Mouse (Mus musculus) thymus, adult 2 months (tissue): ENCODE data around the gene Gm28035. TPM values are rescaled to one million over a fixed set of nuclear protein-coding genes. Genes with fewer than 3 reads are reported as not detected.

Experiments
- DNase-seq: peaks from one replicate; pipeline ENCODE4 v3.0.0; 2021
- H3K27ac ChIP-seq: fragments of 200-500 bp; 2 replicates; pipeline ENCODE4 v1.5.1; 2012; ENCODE audit warnings: low read length, control low read depth; ENCODE audit not compliant: control insufficient read depth, insufficient read depth
- H3K27me3 ChIP-seq: fragments of 200-500 bp; 2 replicates; pipeline ENCODE4 v1.6.1; 2012; ENCODE audit warnings: mild to moderate bottlenecking, low read length, moderate library complexity, mixed read lengths; ENCODE audit not compliant: control insufficient read depth, insufficient read depth
- H3K36me3 ChIP-seq: fragments of 200-500 bp; 2 replicates; pipeline ENCODE4 v1.6.1; 2012; ENCODE audit warnings: mild to moderate bottlenecking, low read length, moderate library complexity; ENCODE audit not compliant: control insufficient read depth, insufficient read depth
- H3K4me1 ChIP-seq: fragments of 200-500 bp; replicated peaks from 2 replicates; pipeline ENCODE4 v1.6.1; 2012; ENCODE audit warnings: low read length; ENCODE audit not compliant: control insufficient read depth, insufficient read depth
- H3K4me3 ChIP-seq: fragments of 200-500 bp; 2 replicates; pipeline ENCODE4 v1.5.1; 2012; ENCODE audit warnings: mild to moderate bottlenecking, low read length, control low read depth, moderate library complexity; ENCODE audit not compliant: control insufficient read depth, insufficient read depth
- CTCF ChIP-seq: fragments of 200-500 bp; IDR thresholded peaks from 2 replicates; pipeline ENCODE4 v1.5.1; 2012; ENCODE audit warnings: mild to moderate bottlenecking, control low read depth, low read length, moderate library complexity, borderline replicate concordance; ENCODE audit not compliant: control insufficient read depth, poor library complexity, insufficient read depth; ENCODE audit errors: extremely low read depth
- POLR2A ChIP-seq: fragments of 200-500 bp; IDR thresholded peaks from 2 replicates; pipeline ENCODE4 v1.6.1; 2012; ENCODE audit warnings: mild to moderate bottlenecking, low read length, control low read depth, moderate library complexity; ENCODE audit not compliant: control insufficient read depth, poor library complexity, insufficient read depth; ENCODE audit errors: extremely low read depth
- WGBS: fragments of 180-500 bp; shearing (Covaris S2); methylation state at CpG from one replicate; pipeline ENCODE4 v1.1.7; 2018; 5-methylcytosine and 5-hydroxymethylcytosine counted together
- polyA plus RNA-seq: library from polyadenylated mRNA; depleted of rRNA; stranded (reverse); fragments of >200 nt; gene quantifications from 2 replicates; pipeline ENCODE4 v1.2.3, GENCODE M21; 2012

Gene Gm28035
- polyA plus RNA-seq, 1 experiment: 15.5 TPM

DNA sequence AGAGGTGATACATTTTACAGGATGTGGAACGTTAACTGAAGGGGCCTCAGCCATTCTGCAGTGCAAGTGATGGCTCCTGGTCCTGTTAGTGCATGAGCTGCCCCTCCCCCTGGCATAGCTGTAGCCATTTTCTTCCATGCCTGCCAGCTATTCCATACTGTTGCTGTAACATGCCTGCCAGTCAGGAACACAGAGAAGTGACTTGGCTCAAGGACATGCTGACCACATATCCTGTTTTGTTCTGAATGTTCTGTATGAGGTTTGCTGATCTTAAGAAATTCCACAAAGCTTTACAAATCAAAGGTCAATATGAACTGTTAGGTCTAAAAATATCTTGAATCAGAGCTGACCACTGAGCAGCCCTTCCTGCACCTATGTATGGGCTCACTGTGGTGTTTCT is 27.4 kb upstream of the Gm28035 start:
- Histone ChIP-seq H3K27ac (no peak overlapping the region), H3K4me3 (no peak overlapping the region)
- no peak for DNase-seq

DNA sequence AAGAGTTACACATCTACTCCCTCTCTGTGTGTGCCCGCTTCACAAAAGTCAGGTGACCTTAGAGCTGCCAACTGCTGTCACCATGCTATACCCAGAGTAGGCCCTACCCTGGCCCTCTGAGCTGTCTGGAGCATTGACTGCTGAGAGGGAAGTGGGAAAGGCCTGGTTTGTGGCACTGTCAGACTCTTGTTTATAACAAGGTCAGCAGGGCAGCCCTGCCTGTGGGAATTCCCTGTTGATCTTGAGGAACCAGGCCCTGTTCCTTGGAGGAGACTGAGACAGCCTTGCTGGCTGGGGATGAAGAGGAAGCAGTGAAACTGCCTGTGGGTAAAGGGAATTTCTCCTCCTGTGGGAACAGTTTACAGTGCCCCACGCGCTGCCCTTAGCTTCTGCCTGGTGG is 25.6 kb upstream of the Gm28035 start:
- Histone ChIP-seq H3K4me1 (no peaks in the 10 kb centered on the region), H3K27me3 (no peaks in the 10 kb centered on the region), H3K36me3 (no peaks in the 10 kb centered on the region), H3K4me3 (no peak overlapping the region), H3K27ac (no peak overlapping the region)
- 94% methylated on average over 3 of the region's 3 CpGs for WGBS
- no peak for DNase-seq
- no peak for TF ChIP-seq POLR2A
- TF ChIP-seq CTCF: no peak

More for the DNA sequence above, 27.4 kb upstream of the Gm28035 start:
- no peaks in the 10 kb centered on the region for H3K36me3 ChIP-seq
- 81% methylated on average over 1 of the region's 1 CpGs for WGBS
- no peaks in the 10 kb centered on the region for H3K4me1 ChIP-seq
- no peaks in the 10 kb centered on the region for H3K27me3 ChIP-seq
- TF ChIP-seq POLR2A (no peak), CTCF (no peak)

GRCm38 (mm10) chr2:30215493-30215892 is 24.9 kb upstream of the Gm28035 start:
- H3K27me3 ChIP-seq: no peaks in the 10 kb centered on the region
- no peaks in the 10 kb centered on the region for H3K36me3 ChIP-seq
- no peak overlapping the region for H3K27ac ChIP-seq
- no peak for DNase-seq
- no peak for TF ChIP-seq POLR2A
- H3K4me1 ChIP-seq: no peaks in the 10 kb centered on the region
- no peak overlapping the region for H3K4me3 ChIP-seq
- WGBS: 96% methylated on average over 6 of the region's 6 CpGs

GRCm38 (mm10) chr2:30216293-30216692 is 24.1 kb upstream of the Gm28035 start:
- H3K4me3 ChIP-seq: no peak overlapping the region
- H3K4me1 ChIP-seq: no peaks in the 10 kb centered on the region
- TF ChIP-seq CTCF (no peak), POLR2A (no peak)
- DNase-seq: no peak
- H3K36me3 ChIP-seq: no peaks in the 10 kb centered on the region
- 97% methylated on average over 5 of the region's 5 CpGs for WGBS
- no peaks in the 10 kb centered on the region for H3K27me3 ChIP-seq
- no peak overlapping the region for H3K27ac ChIP-seq

- H3K27ac ChIP-seq: no peak overlapping the region
- 17% methylated on average over 5 of the region's 5 CpGs for WGBS
- no peaks in the 10 kb centered on the region for H3K27me3 ChIP-seq
- H3K4me3 ChIP-seq: no peak overlapping the region
- TF ChIP-seq CTCF: no peak
- no peak for TF ChIP-seq POLR2A
- H3K36me3 ChIP-seq: peaks cover 1% of the 10 kb centered on the region
- peaks cover 25% of the 10 kb centered on the region for H3K4me1 ChIP-seq
- DNase-seq: no peak
Measured at GRCm38 (mm10) chr2:30235593-30235992, 4.8 kb upstream of the Gm28035 start.

- WGBS: 9% methylated on average over 18 of the region's 18 CpGs
- Histone ChIP-seq H3K27me3 (no peaks in the 10 kb centered on the region), H3K4me1 (peaks cover 32% of the 10 kb centered on the region), H3K27ac (peak overlapping the region; percentile 42), H3K4me3 (peak overlapping the region; percentile 77), H3K36me3 (peaks cover 10% of the 10 kb centered on the region)
- DNase-seq: no peak
- TF ChIP-seq POLR2A (no peak), CTCF (no peak)
Measured at GRCm38 (mm10) chr2:30236426-30237198, 3.8 kb upstream of the Gm28035 start.
